Mouse (Mus musculus) intestine, postnatal 0 days (tissue): ENCODE data around the gene Aurkaip1. TPM values are rescaled to one million over a fixed set of nuclear protein-coding genes. Genes with fewer than 3 reads are reported as not detected.
A peak's percentile ranks its signal among the peaks of the same experiment; 100 is the strongest.

Source experiments
- ATAC-seq: fragments of 200-750 bp; cut with Nextera tagmentation; 2 replicates; pipeline ENCODE4 v1.8.0; 2017; ENCODE audit warnings: mild to moderate bottlenecking, moderate TSS enrichment, moderate library complexity
- H3K27ac ChIP-seq: fragments of 300-500 bp; sonication (generic); 2 replicates; pipeline ENCODE4 v1.5.1; 2014; ENCODE audit warnings: mild to moderate bottlenecking, low read depth, low read length, moderate library complexity
- H3K27me3 ChIP-seq: fragments of 300-500 bp; sonication (generic); replicated peaks from 2 replicates; pipeline ENCODE4 v1.6.1; 2014; ENCODE audit warnings: low read length, mixed read lengths; ENCODE audit not compliant: control insufficient read depth, insufficient read depth
- H3K36me3 ChIP-seq: fragments of 300-500 bp; sonication (generic); 2 replicates; pipeline ENCODE4 v1.6.1; 2014; ENCODE audit warnings: mild to moderate bottlenecking, moderate library complexity; ENCODE audit not compliant: control insufficient read depth, insufficient read depth
- H3K4me1 ChIP-seq: fragments of 300-500 bp; sonication (generic); replicated peaks from 2 replicates; pipeline ENCODE4 v1.6.1; 2014; ENCODE audit warnings: antibody characterized with exemption, low read length, mixed read lengths; ENCODE audit not compliant: control insufficient read depth, insufficient read depth
- H3K4me2 ChIP-seq: fragments of 300-500 bp; sonication (generic); replicated peaks from 2 replicates; pipeline ENCODE4 v1.6.1; 2014; ENCODE audit warnings: low read depth, mild to moderate bottlenecking, moderate library complexity
- H3K4me3 ChIP-seq: fragments of 300-500 bp; sonication (generic); 2 replicates; pipeline ENCODE4 v1.5.1; 2014; ENCODE audit warnings: low read depth, low read length
- H3K9ac ChIP-seq: fragments of 300-500 bp; sonication (generic); 2 replicates; pipeline ENCODE4 v1.6.1; 2014; ENCODE audit warnings: mild to moderate bottlenecking, low read depth, low read length
- H3K9me3 ChIP-seq: fragments of 300-500 bp; sonication (generic); 2 replicates; pipeline ENCODE4 v1.6.1; 2016; ENCODE audit warnings: mixed run types; ENCODE audit not compliant: control insufficient read depth
- CTCF ChIP-seq: sonication (generic); IDR thresholded peaks from 2 replicates; pipeline ENCODE4 v1.5.1; 2016; ENCODE audit warnings: low read depth, mild to moderate bottlenecking, control low read depth, antibody characterized with exemption, moderate library complexity
- WGBS: fragments of 180-500 bp; shearing (Covaris S2); extraction: QIAGEN DNeasy Blood & Tissue Kit; methylation state at CpG from one replicate; pipeline ENCODE4 v1.1.7; 2014; 5-methylcytosine and 5-hydroxymethylcytosine counted together
- microRNA-seq: library from miRNA; unstranded; fragments of <30 nt; microRNA quantifications from one replicate; pipeline ENCODE4, GENCODE M21; 2016
- polyA plus RNA-seq: library from polyadenylated mRNA; unstranded; fragments of >200 nt; fragmentation: Nextera tagmentation; extraction: Ambion mirVana; gene quantifications from 2 replicates; pipeline ENCODE4 v1.2.1, GENCODE M21; 2015

Aurkaip1 gene
- polyA plus RNA-seq, 1 experiment from 2014 or later, result 152 TPM

- no peaks in the 10 kb centered on the region for H3K27me3 ChIP-seq
- H3K9ac ChIP-seq, result peak overlapping the region; percentile 57
- H3K4me2 ChIP-seq, result peak overlapping the region; percentile 97
- peak overlapping the region; percentile 74 for H3K27ac ChIP-seq
- H3K4me1 ChIP-seq, result no peaks in the 10 kb centered on the region
- H3K36me3 ChIP-seq, result peaks cover 41% of the 10 kb centered on the region
- H3K9me3 ChIP-seq, result no peaks in the 10 kb centered on the region
- peak overlapping the region; percentile 90 for H3K4me3 ChIP-seq
- ATAC-seq, result peak; percentile 71
- no peak for TF ChIP-seq CTCF
- WGBS, result 5% methylated on average over 22 of the region's 22 CpGs
Measured at GRCm38 (mm10) chr4:155868614-155869298, 37.7 kb downstream of the Aurkaip1 start.

- H3K4me3 ChIP-seq, result peak within 1 kb of the TSS; percentile 90
- H3K27me3 ChIP-seq, result no peaks in the 10 kb centered on the region
- peak within 1 kb of the TSS; percentile 97 for H3K4me2 ChIP-seq
- peak within 1 kb of the TSS; percentile 74 for H3K27ac ChIP-seq
- peak; percentile 96 for ATAC-seq
- H3K9me3 ChIP-seq, result no peaks in the 10 kb centered on the region
- peak; percentile 66 for TF ChIP-seq CTCF
- peaks cover 47% of the 10 kb centered on the region for H3K36me3 ChIP-seq
- under 1% methylated on average over 63 of the region's 63 CpGs for WGBS
- H3K4me1 ChIP-seq, result no peaks in the 10 kb centered on the region
- H3K9ac ChIP-seq, result peak within 1 kb of the TSS; percentile 57
Measured at GRCm38 (mm10) chr4:155869317-155870033, 38.4 kb downstream of the Aurkaip1 start, which contains the start of the genes Cptp and Ints11. Gene Cptp (minus strand): TSS chr4:155869440. Gene Ints11 (plus strand): TSS chr4:155869546.

GRCm38 (mm10) chr4:155871404-155871803 lies 40.3 kb downstream of the Aurkaip1 start:
- 79% methylated on average over 7 of the region's 7 CpGs for WGBS
- no peak overlapping the region for H3K27ac ChIP-seq
- TF ChIP-seq CTCF, result no peak

More at GRCm38 (mm10) chr4:155871404-155871803, 40.3 kb downstream of the Aurkaip1 start:
- Histone ChIP-seq H3K4me2 (no peak overlapping the region), H3K9ac (no peak overlapping the region), H3K9me3 (no peaks in the 10 kb centered on the region), H3K4me1 (no peaks in the 10 kb centered on the region), H3K36me3 (peaks cover 43% of the 10 kb centered on the region), H3K4me3 (no peak overlapping the region), H3K27me3 (no peaks in the 10 kb centered on the region)
- ATAC-seq, result no peak

Small RNA genes lying within 50 kb of the gene (microRNA-seq; reads per million reads assigned to microRNA genes)
- not detected for gene Gm27743

Other genes starting within 250 kb of the Aurkaip1 start
- gene Slc35e2, start 229.9 kb upstream of the Aurkaip1 start, polyA plus RNA-seq, result 5.1 and 6.1 TPM in 2 replicates
- 60.3 and 73.0 TPM in 2 replicates for gene Cdk11b, start 206.4 kb upstream of the Aurkaip1 start, polyA plus RNA-seq
- not detected in 2 replicates for gene Gm10563, start 185.9 kb upstream of the Aurkaip1 start, polyA plus RNA-seq
- gene Mmp23, start 177.9 kb upstream of the Aurkaip1 start, polyA plus RNA-seq, result 31.3 and 37.0 TPM in 2 replicates
- gene Mib2, start 162.1 kb upstream of the Aurkaip1 start, polyA plus RNA-seq, result 8.2 and 10.5 TPM in 2 replicates
- 5.5 and 6.2 TPM in 2 replicates for gene Fndc10, start 136.9 kb upstream of the Aurkaip1 start, polyA plus RNA-seq
- 167 and 171 TPM in 2 replicates for gene Ssu72, start 126.5 kb upstream of the Aurkaip1 start, polyA plus RNA-seq
- gene Tmem240, start 96.5 kb upstream of the Aurkaip1 start, polyA plus RNA-seq, result 0.13 and 0.24 TPM in 2 replicates
- 39.6 and 40.4 TPM in 2 replicates for gene Atad3a, start 70.2 kb upstream of the Aurkaip1 start, polyA plus RNA-seq
- gene Vwa1, start 56.6 kb upstream of the Aurkaip1 start, polyA plus RNA-seq, result 17.4 and 17.8 TPM in 2 replicates
- gene Tmem88b, start 45.4 kb upstream of the Aurkaip1 start, polyA plus RNA-seq, result 0.64 and 0.68 TPM in 2 replicates
- not detected in 2 replicates for gene Ankrd65, start 40.8 kb upstream of the Aurkaip1 start, polyA plus RNA-seq
- gene Mrpl20, start 28.4 kb upstream of the Aurkaip1 start, polyA plus RNA-seq, result 203 and 212 TPM in 2 replicates
- gene Ccnl2, start 18.8 kb upstream of the Aurkaip1 start, polyA plus RNA-seq, result 54.7 and 65.1 TPM in 2 replicates
- 38.5 and 39.9 TPM in 2 replicates for gene Mxra8, start 8.4 kb downstream of the Aurkaip1 start, polyA plus RNA-seq
- 6.3 and 6.5 TPM in 2 replicates for gene Dvl1, start 16.1 kb downstream of the Aurkaip1 start, polyA plus RNA-seq
- 0.16 and 0.22 TPM in 2 replicates for gene Tas1r3, start 32.1 kb downstream of the Aurkaip1 start, polyA plus RNA-seq
- 17.4 and 19.2 TPM in 2 replicates for gene Cptp, start 38.2 kb downstream of the Aurkaip1 start, polyA plus RNA-seq
- gene Ints11, start 38.3 kb downstream of the Aurkaip1 start, polyA plus RNA-seq, result 19.9 and 20.9 TPM in 2 replicates
- 23.6 and 23.8 TPM in 2 replicates for gene Pusl1, start 60.5 kb downstream of the Aurkaip1 start, polyA plus RNA-seq
- 4.4 TPM in 2 replicates for gene Acap3, start 60.5 kb downstream of the Aurkaip1 start, polyA plus RNA-seq
- gene Ube2j2, start 112.6 kb downstream of the Aurkaip1 start, polyA plus RNA-seq, result 101 and 104 TPM in 2 replicates
- gene C1qtnf12, start 131.0 kb downstream of the Aurkaip1 start, polyA plus RNA-seq, result 129 and 138 TPM in 2 replicates
- gene B3galt6, start 161.4 kb downstream of the Aurkaip1 start, polyA plus RNA-seq, result 5.8 and 6.0 TPM in 2 replicates
- 219 and 222 TPM in 2 replicates for gene Sdf4, start 161.6 kb downstream of the Aurkaip1 start, polyA plus RNA-seq
- 0.14 and 0.35 TPM in 2 replicates for gene Tnfrsf4, start 182.6 kb downstream of the Aurkaip1 start, polyA plus RNA-seq
- gene Tnfrsf18, start 194.9 kb downstream of the Aurkaip1 start, polyA plus RNA-seq, result 0.55 and 0.56 TPM in 2 replicates
- gene Ttll10, start 228.1 kb downstream of the Aurkaip1 start, polyA plus RNA-seq, result 2.1 and 2.6 TPM in 2 replicates